Mouse (Mus musculus) intestine, embryonic 14.5 days (tissue): ENCODE measurements at regions not wholly inside any gene's neighbourhood (a gene's known extent, or its start where the extent isn't known, plus 50 kb on each side); places are given as distances from the start of the nearest gene placed in this dataset.

ENCODE experiments used
- ATAC-seq: fragments of 200-750 bp; cut with Nextera tagmentation; replicated peaks from 2 replicates; pipeline ENCODE4 v1.8.0; 2017; ENCODE audit warnings: low read depth, moderate number of reproducible peaks, moderate TSS enrichment, moderate library complexity; ENCODE audit not compliant: low FRiP score, low TSS enrichment
- DNase-seq: peaks from one replicate; pipeline ENCODE4 v3.0.0-alpha.2; 2018; ENCODE audit warnings: low spot score
- H3K27ac ChIP-seq: fragments of 300-500 bp; sonication (generic); 2 replicates; pipeline ENCODE4 v1.5.1; 2014; ENCODE audit warnings: low read depth, mild to moderate bottlenecking, control low read depth
- H3K27me3 ChIP-seq: fragments of 300-500 bp; sonication (generic); replicated peaks from 2 replicates; pipeline ENCODE4 v1.6.1; 2014; ENCODE audit warnings: low read length, control low read depth; ENCODE audit not compliant: control insufficient read depth, insufficient read depth
- H3K36me3 ChIP-seq: fragments of 300-500 bp; sonication (generic); 2 replicates; pipeline ENCODE4 v1.6.1; 2014; ENCODE audit warnings: low read length, control low read depth; ENCODE audit not compliant: control insufficient read depth, insufficient read depth
- H3K4me1 ChIP-seq: fragments of 300-500 bp; sonication (generic); replicated peaks from 2 replicates; pipeline ENCODE4 v1.6.1; 2014; ENCODE audit warnings: low read length, control low read depth, mixed read lengths; ENCODE audit not compliant: control insufficient read depth, insufficient read depth
- H3K4me2 ChIP-seq: fragments of 300-500 bp; sonication (generic); 2 replicates; pipeline ENCODE4 v1.6.1; 2014; ENCODE audit warnings: low read length
- H3K4me3 ChIP-seq: fragments of 300-500 bp; sonication (generic); 2 replicates; pipeline ENCODE4 v1.5.1; 2014; ENCODE audit warnings: low read depth, low read length, control low read depth, mixed read lengths
- H3K9ac ChIP-seq: fragments of 300-500 bp; sonication (generic); 2 replicates; pipeline ENCODE4 v1.6.1; 2014; ENCODE audit warnings: mild to moderate bottlenecking, low read length
- H3K9me3 ChIP-seq: fragments of 300-500 bp; sonication (generic); 2 replicates; pipeline ENCODE4 v1.6.1; 2016; ENCODE audit warnings: low read length, control low read depth; ENCODE audit not compliant: control insufficient read depth
- WGBS: fragments of 180-500 bp; shearing (Covaris S2); extraction: QIAGEN DNeasy Blood & Tissue Kit; methylation state at CpG from one replicate; pipeline ENCODE4 v1.1.7; 2014; 5-methylcytosine and 5-hydroxymethylcytosine counted together

DNA sequence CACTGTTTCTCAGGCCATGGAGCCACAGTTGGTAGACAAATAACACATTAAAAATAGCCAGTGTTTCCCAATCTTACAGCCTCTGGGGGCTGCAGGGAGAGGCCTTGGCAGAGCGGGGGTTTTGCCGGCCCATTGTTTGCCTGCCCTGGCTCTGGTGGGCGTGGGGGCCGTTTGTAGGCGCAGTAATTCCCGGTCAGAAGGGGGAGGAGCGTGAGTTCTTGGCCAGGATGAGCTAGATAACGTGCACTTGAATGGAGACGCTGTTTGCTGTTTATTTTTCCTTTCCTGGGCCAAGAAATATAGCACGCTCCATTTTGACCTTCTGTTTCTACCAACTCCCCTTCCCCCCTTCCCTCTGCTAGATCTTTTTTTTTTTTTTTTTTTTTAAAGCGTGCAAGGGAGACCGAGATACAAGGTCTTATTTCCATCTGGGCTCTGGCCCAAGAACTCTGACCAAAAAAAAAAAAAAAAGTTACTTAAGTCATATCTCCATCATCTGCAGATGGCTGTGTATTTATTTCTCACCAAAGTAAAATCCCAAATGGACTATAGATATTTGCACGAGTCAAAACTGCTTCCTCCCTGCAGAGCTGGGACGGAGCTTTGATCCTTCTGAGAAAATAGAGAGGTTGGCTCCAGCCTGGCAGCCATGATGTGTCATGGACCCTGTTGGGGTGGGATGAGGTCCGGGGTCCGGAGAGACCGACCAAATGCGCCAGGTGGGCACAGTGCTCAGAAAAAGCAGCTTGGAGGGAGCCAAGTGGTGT lies 135.5 kb upstream of the Haao start:
- H3K4me1 ChIP-seq: peaks cover 35% of the 10 kb centered on the region
- DNase-seq: no peak
- WGBS: 31% methylated on average over 18 of the region's 18 CpGs

DNA sequence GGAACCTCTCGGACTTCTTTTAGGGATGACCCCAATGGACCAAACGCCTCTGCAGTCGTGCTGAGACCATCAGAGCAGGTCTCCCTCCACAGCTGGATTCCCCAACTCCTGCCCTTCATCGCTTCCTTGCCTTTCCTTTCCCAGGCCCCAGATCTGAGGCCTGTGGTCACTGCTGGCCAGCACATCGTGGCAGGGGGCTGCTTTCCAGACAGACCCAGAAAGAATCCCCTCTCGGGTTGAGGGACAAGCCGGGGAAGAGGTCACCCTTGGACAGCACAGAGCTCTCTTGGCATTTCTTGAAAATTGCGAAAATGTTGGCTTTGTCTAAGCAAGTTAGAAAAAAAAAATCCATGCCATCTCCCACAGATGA lies 134.9 kb upstream of the Haao start:
- no peaks in the 10 kb centered on the region for H3K27me3 ChIP-seq
- WGBS: 58% methylated on average over 8 of the region's 8 CpGs

More for the DNA sequence above, 135.5 kb upstream of the Haao start:
- Histone ChIP-seq H3K9me3 (no peaks in the 10 kb centered on the region), H3K27me3 (no peaks in the 10 kb centered on the region), H3K36me3 (no peaks in the 10 kb centered on the region), H3K9ac (0 out of 2 replicates have a peak overlapping the region, but pooled peaks have one; percentile 5), H3K27ac (peak overlapping the region; percentile 80), H3K4me3 (no peak overlapping the region), H3K4me2 (peak overlapping the region; percentile 3; the same call in 1 of the 2 replicates)
- ATAC-seq: 0 out of 2 replicates have a peak, but pooled peaks have one; percentile 20

DNA sequence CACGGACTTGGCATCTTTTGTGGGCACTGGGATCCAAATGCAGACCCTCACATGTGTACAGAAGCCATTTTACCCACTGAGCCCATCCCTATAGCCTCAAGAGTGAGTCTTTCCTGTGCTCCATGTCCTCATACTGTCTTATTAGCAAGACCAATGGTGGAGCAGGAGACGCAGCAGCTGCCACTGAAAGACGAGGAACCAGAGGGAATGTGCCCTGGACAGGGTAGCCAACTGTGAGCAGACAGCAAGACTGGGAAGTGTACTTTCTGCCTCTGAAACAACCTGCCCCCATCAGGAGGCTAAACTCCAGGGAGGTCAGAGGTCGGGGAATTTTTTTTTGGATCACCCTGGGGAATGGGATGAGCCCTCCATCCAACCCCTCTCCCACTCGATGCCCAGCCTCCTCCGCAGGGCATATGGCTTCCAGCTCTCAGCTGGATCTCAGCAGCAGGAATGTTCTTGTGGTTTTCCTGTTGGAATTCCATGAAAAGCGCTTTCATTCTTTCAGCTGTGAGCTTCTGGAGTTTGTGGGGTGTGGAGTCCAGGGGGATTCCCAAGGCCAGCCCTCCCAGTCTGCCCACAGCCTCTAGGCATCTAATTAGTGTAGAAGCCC lies 131.2 kb upstream of the Haao start:
- Histone ChIP-seq H3K27ac (no peak overlapping the region), H3K4me2 (no peak overlapping the region), H3K36me3 (no peaks in the 10 kb centered on the region), H3K9me3 (no peaks in the 10 kb centered on the region), H3K4me3 (no peak overlapping the region), H3K4me1 (peaks cover 17% of the 10 kb centered on the region), H3K9ac (no peak overlapping the region), H3K27me3 (no peaks in the 10 kb centered on the region)
- ATAC-seq: no peak
- 62% methylated on average over 7 of the region's 7 CpGs for WGBS
- no peak for DNase-seq

More for the DNA sequence above, 134.9 kb upstream of the Haao start:
- Histone ChIP-seq H3K4me2 (peak overlapping the region; percentile 3; the same call in 1 of the 2 replicates), H3K4me3 (no peak overlapping the region), H3K27ac (peak overlapping the region; percentile 80), H3K36me3 (no peaks in the 10 kb centered on the region), H3K4me1 (peaks cover 35% of the 10 kb centered on the region), H3K9me3 (no peaks in the 10 kb centered on the region), H3K9ac (peak overlapping the region; percentile 5; the same call in 1 of the 2 replicates)
- no peak for ATAC-seq
- no peak for DNase-seq

DNA sequence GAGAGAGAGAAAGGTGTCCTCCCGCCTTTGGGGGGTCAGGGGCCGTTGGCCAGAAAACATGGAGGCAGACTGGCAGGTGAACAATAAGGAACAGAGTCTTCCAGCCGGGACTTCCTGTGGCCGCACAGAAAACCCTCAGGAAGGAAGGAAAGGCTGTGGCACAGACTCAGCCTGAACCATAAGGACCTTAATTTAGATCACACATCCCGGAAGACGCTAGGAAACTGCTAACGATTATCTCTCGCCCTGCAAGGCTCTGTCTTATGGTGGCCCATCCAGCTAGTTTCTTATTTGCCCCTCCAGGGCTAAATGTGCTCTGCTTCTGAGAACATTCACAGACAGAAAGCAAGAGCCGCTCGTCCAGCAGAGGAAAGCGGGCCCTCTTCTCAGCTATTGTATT lies 130.0 kb upstream of the Haao start:
- ATAC-seq (no peak), DNase-seq (no peak)
- Histone ChIP-seq H3K27me3 (no peaks in the 10 kb centered on the region), H3K9ac (no peak overlapping the region), H3K4me3 (no peak overlapping the region), H3K4me1 (peaks cover 16% of the 10 kb centered on the region), H3K36me3 (no peaks in the 10 kb centered on the region), H3K9me3 (no peaks in the 10 kb centered on the region), H3K27ac (no peak overlapping the region), H3K4me2 (no peak overlapping the region)
- WGBS: 81% methylated on average over 11 of the region's 11 CpGs

DNA sequence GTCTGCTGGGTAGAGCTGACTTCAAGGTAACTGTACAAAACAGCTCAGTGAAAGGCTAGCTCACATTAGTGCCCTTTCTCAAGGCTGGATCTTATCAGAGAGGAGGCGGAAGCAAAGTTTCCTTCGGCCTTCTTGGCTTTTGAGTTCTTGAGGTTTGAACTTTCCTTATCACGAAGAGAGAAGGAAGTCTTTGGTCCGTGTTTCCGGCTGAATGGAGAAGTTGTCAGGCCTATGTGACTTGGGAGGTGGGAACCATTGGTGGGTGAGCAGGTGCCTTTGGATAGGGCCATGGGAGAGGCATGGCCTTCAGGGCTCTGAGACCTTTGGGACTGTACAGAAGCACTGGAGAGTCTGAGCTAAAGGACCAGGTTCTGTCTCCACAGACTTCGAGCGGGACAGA lies 128.1 kb upstream of the Haao start:
- 93% methylated on average over 7 of the region's 7 CpGs for WGBS
- H3K27ac ChIP-seq: no peak overlapping the region
- no peaks in the 10 kb centered on the region for H3K27me3 ChIP-seq
- H3K4me3 ChIP-seq: no peak overlapping the region
- H3K4me2 ChIP-seq: no peak overlapping the region
- no peak overlapping the region for H3K9ac ChIP-seq
- H3K4me1 ChIP-seq: peaks cover 10% of the 10 kb centered on the region; the same call in 1 of the 2 replicates
- H3K9me3 ChIP-seq: no peaks in the 10 kb centered on the region
- no peak for ATAC-seq
- no peak for DNase-seq
- H3K36me3 ChIP-seq: no peaks in the 10 kb centered on the region

DNA sequence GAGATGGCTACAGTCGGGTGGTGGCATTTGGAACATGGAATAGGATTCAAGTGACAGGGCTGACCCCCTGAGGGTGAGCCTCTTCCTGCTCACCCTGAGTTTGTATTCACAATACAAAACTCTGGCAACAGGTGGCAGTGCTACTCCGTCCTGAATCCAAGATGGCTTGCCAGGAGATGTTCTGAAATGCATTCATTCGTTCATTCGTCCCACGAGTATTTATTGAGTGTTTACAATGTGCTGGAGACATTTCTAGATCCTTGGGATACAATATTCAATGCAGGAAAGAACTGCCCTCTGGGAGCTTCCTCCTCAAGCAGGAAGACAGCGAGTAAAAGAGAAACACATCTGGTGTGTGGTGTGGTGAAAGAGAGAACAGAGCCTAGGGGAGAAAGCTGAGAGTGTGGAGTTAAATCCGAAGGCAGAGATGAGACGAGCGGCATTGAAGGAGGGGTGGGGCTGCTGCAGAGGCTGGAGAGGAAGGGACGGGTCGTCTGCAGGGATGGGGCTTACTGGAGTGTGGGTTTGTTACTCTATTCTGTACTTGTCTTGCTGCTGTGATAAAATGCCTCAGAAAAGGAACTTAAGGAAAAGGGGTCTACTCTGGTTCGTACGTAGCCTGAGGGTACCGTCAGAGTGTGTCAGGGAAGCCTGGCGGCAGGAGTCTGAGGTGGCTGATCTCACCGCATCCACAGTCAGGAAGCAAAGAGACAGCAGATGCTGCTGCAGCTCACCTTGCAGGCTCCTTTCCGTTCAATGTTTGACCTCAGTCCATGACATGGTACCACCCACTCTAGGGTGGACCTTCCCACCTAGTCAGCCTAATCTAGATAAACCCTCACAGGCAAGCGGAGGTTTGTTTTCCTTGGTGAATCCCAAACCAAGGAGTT lies 125.9 kb upstream of the Haao start:
- Histone ChIP-seq H3K4me2 (peak overlapping the region; percentile 28; the same call in 1 of the 2 replicates), H3K4me1 (peaks cover 12% of the 10 kb centered on the region; the same call in 1 of the 2 replicates), H3K9me3 (no peaks in the 10 kb centered on the region), H3K36me3 (no peaks in the 10 kb centered on the region), H3K27ac (peak overlapping the region; percentile 57), H3K9ac (no peak overlapping the region), H3K4me3 (no peak overlapping the region), H3K27me3 (no peaks in the 10 kb centered on the region)
- ATAC-seq: no peak
- 28% methylated on average over 18 of the region's 18 CpGs for WGBS
- DNase-seq: no peak

DNA sequence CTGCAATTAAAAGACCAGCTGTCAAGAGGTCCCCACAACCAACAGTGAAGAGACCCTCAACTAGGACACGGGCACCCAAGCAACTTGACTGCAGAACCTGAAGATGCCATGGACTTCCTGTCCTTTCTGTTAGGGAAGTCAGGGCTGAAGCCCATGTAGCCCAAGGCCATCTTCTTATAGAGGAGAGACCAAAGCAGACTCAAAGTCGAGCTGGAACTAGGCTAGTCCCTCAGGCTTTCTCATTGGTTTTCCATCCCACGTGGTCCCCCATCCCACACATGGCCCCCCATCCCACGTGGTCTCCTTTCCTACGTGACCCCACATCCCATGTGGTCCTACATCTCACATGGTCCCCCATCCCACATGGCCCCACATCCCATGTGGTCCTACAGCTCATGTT lies 125.1 kb upstream of the Haao start:
- 92% methylated on average over 5 of the region's 5 CpGs for WGBS
- Histone ChIP-seq H3K27ac (no peak overlapping the region), H3K9ac (no peak overlapping the region), H3K4me2 (no peak overlapping the region), H3K4me1 (peaks cover 12% of the 10 kb centered on the region; the same call in 1 of the 2 replicates), H3K36me3 (no peaks in the 10 kb centered on the region), H3K9me3 (no peaks in the 10 kb centered on the region), H3K4me3 (no peak overlapping the region), H3K27me3 (no peaks in the 10 kb centered on the region)
- ATAC-seq (no peak), DNase-seq (no peak)

DNA sequence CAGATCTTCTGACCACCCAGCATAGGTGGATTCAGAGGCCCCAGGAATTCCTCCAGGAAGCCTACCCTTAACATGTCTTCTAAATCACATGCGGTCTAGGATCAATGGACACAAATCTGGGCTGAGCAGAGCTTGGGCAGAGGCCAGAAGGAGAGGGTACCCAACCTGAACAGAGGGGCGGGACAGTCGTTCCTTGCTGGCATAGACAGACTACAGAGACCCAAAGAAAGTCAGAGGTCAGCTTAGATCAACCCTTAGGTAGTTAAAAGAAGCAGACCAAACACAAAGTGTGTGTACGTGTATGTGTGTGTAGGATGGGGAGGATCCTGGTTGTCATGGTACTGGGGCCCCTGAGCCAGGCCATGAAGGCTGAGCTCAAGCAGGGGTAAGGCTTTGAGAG lies 124.7 kb upstream of the Haao start:
- ATAC-seq (peak; percentile 22; the same call in 1 of the 2 replicates), DNase-seq (no peak)
- Histone ChIP-seq H3K9ac (no peak overlapping the region), H3K36me3 (no peaks in the 10 kb centered on the region), H3K27me3 (no peaks in the 10 kb centered on the region), H3K4me3 (no peak overlapping the region), H3K9me3 (no peaks in the 10 kb centered on the region), H3K4me1 (peaks cover 12% of the 10 kb centered on the region; the same call in 1 of the 2 replicates), H3K4me2 (no peak overlapping the region), H3K27ac (no peak overlapping the region)
- WGBS: 70% methylated on average over 4 of the region's 4 CpGs
